Mouse (Mus musculus): ENCODE measurements around the gene Hnrnpf.

GRCm38 (mm10) chr6:117871034-117871433 lies 29.1 kb upstream of the Hnrnpf start:
- TF ChIP-seq EP300 (IDR thresholded peaks at IDR 0.05), result no peak
- TF ChIP-seq CTCF (IDR thresholded peaks at IDR 0.05), result no peak

Measured in lung, postnatal 0 days (tissue).